8 mouse cellular contexts compared by ENCODE assay signal in the genomic region with DNA sequence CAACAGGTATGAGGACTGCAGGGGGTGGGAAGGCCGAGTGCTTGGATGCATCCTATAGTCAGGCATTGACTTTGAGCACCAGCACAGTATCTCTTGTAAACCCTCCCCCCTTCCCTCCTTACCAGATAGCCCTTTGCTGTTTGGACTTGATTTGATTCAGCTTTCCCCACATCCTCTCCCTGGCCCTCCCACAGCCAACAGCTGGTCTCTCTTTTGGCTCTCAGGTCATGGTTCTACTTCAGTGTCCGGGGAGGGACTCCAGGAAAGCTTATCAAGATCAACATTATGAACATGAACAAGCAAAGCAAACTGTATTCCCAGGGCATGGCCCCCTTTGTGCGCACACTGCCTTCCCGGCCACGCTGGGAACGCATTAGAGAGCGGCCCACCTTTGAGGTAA. TPM values are rescaled to one million over a fixed set of nuclear protein-coding genes. Genes with fewer than 3 reads are reported as not detected.
DNase-seq lines count a peak whose midpoint lies in the region; ATAC-seq and TF ChIP-seq lines count a peak whose summit lies in the region.

No protein-coding gene starts in this region.

- peak overlapping the region in 1 of 2 experiments; percentile 96; a peak in 1 of 4 replicates for H3K27ac ChIP-seq in heart, embryonic 14.5 days (replicated peaks in 1 of 2; ENCODE audit: control insufficient read depth in 1 of 2, insufficient read depth in 1 of 2, low read depth in 2 of 2, low read length in 2 of 2)
- peak overlapping the region; percentile 98; the same call in 1 of the 2 replicates for H3K27ac ChIP-seq in hindbrain, embryonic 15.5 days (replicated peaks)
- H3K27ac ChIP-seq in midbrain, embryonic 12.5 days (replicated peaks) = no peak overlapping the region
- H3K27ac ChIP-seq in thymus, adult 2 months (ENCODE audit: control insufficient read depth, insufficient read depth, low read length) = no peak overlapping the region

- H3K4me2 ChIP-seq in heart, embryonic 14.5 days (ENCODE audit: low read length) = peak overlapping the region; percentile 78
- H3K4me2 ChIP-seq in hindbrain, embryonic 15.5 days = peak overlapping the region; percentile 65
- H3K4me2 ChIP-seq in midbrain, embryonic 12.5 days (replicated peaks) = peak overlapping the region; percentile 67

- no peak overlapping the region for H3K4me3 ChIP-seq in heart, embryonic 14.5 days (ENCODE audit: control insufficient read depth in 1 of 2, insufficient read depth in 1 of 2, low read depth in 1 of 2, low read length in 2 of 2)
- H3K4me3 ChIP-seq in G1E (ENCODE audit: low read depth, low read length) = peak overlapping the region; percentile 31; the same call in 1 of the 2 replicates
- H3K4me3 ChIP-seq in hindbrain, embryonic 15.5 days = peak overlapping the region; percentile 65
- peak overlapping the region; percentile 78; the same call in 1 of the 2 replicates for H3K4me3 ChIP-seq in midbrain, embryonic 12.5 days
- no peak overlapping the region for H3K4me3 ChIP-seq in thymus, adult 2 months (ENCODE audit: control insufficient read depth, insufficient read depth, low read length)

- no peak for ATAC-seq in heart, embryonic 14.5 days (ENCODE audit: insufficient number of reproducible peaks, insufficient read depth, low FRiP score, low read depth)
- ATAC-seq in G1E (ENCODE audit: extremely low read depth, insufficient number of reproducible peaks, low FRiP score, poor library complexity, severe bottlenecking) = no peak
- no peak for ATAC-seq in hindbrain, embryonic 15.5 days (ENCODE audit: low FRiP score, low read depth)
- no peak for ATAC-seq in midbrain, embryonic 12.5 days (ENCODE audit: low FRiP score, low read depth)

- TF ChIP-seq CTCF in G1E (IDR thresholded peaks at IDR 0.05; ENCODE audit: low read depth, low read length) = no peak
- TF ChIP-seq CTCF in thymus, adult 2 months (IDR thresholded peaks at IDR 0.05; ENCODE audit: borderline replicate concordance, control insufficient read depth, extremely low read depth, insufficient read depth, low read length, poor library complexity) = no peak

- intact Hi-C loops in heart, postnatal 36 days (cut with DNase I) = no loop called here
- intact Hi-C loops in left cerebral cortex, postnatal 25 days (cut with DNase I) = no loop called here

- TF ChIP-seq POLR2A in thymus, adult 2 months (IDR thresholded peaks at IDR 0.05; ENCODE audit: control insufficient read depth, extremely low read depth, insufficient read depth, low read length, poor library complexity) = no peak

- peaks cover 8 to 13% of the 10 kb centered on the region in 2 experiments for H3K4me1 ChIP-seq in heart, embryonic 14.5 days (ENCODE audit: control insufficient read depth in 2 of 2, insufficient read depth in 2 of 2, low read length in 2 of 2)
- peaks cover 50% of the 10 kb centered on the region for H3K4me1 ChIP-seq in G1E (ENCODE audit: insufficient read depth, low read depth, low read length)
- H3K4me1 ChIP-seq in hindbrain, embryonic 15.5 days (replicated peaks) = peaks cover 22% of the 10 kb centered on the region
- H3K4me1 ChIP-seq in midbrain, embryonic 12.5 days = peaks cover 17% of the 10 kb centered on the region
- peaks cover 8% of the 10 kb centered on the region; the same call in 1 of the 2 replicates for H3K4me1 ChIP-seq in thymus, adult 2 months (replicated peaks; ENCODE audit: control insufficient read depth, insufficient read depth, low read length)

- H3K36me3 ChIP-seq in heart, embryonic 14.5 days (ENCODE audit: control insufficient read depth, insufficient read depth, low read length) = peaks cover 50% of the 10 kb centered on the region
- peaks cover 54% of the 10 kb centered on the region for H3K36me3 ChIP-seq in G1E (replicated peaks)
- H3K36me3 ChIP-seq in hindbrain, embryonic 15.5 days = peaks cover 45% of the 10 kb centered on the region
- peaks cover 50% of the 10 kb centered on the region for H3K36me3 ChIP-seq in midbrain, embryonic 12.5 days
- peaks cover 18% of the 10 kb centered on the region; the same call in 1 of the 2 replicates for H3K36me3 ChIP-seq in thymus, adult 2 months (ENCODE audit: control insufficient read depth, insufficient read depth, low read length)

- no peak for DNase-seq in heart, postnatal 36 days
- no peak for DNase-seq in G1E (ENCODE audit: low spot score)
- DNase-seq in embryo, embryonic 9.5 days (ENCODE audit: extremely low spot score) = no peak
- DNase-seq in left cerebral cortex, postnatal 25 days (ENCODE audit: low spot score in 2 of 2) = no peak
- no peak for DNase-seq in thymus, adult 2 months

- 0 out of 2 replicates have a peak overlapping the region, but pooled peaks have one; percentile 86 for H3K9ac ChIP-seq in heart, embryonic 14.5 days (ENCODE audit: low read length)
- H3K9ac ChIP-seq in hindbrain, embryonic 15.5 days = peak overlapping the region; percentile 84; the same call in 1 of the 2 replicates
- H3K9ac ChIP-seq in midbrain, embryonic 12.5 days (replicated peaks) = peak overlapping the region; percentile 92; the same call in 1 of the 2 replicates

- H3K27me3 ChIP-seq in heart, embryonic 14.5 days (ENCODE audit: control insufficient read depth, insufficient read depth, low read length) = no peaks in the 10 kb centered on the region
- no peaks in the 10 kb centered on the region for H3K27me3 ChIP-seq in G1E (ENCODE audit: insufficient read depth, low read length)
- H3K27me3 ChIP-seq in hindbrain, embryonic 15.5 days = no peaks in the 10 kb centered on the region
- no peaks in the 10 kb centered on the region for H3K27me3 ChIP-seq in midbrain, embryonic 12.5 days
- H3K27me3 ChIP-seq in thymus, adult 2 months (ENCODE audit: control insufficient read depth, insufficient read depth, low read length) = no peaks in the 10 kb centered on the region

- WGBS in heart, embryonic 14.5 days = 80% methylated on average over 7 of the region's 7 CpGs
- WGBS in hindbrain, embryonic 15.5 days = 86% methylated on average over 7 of the region's 7 CpGs
- 91% methylated on average over 7 of the region's 7 CpGs for WGBS in midbrain, embryonic 12.5 days
- 93% methylated on average over 7 of the region's 7 CpGs for WGBS in thymus, adult 2 months

- H3K9me3 ChIP-seq in heart, embryonic 14.5 days (ENCODE audit: control insufficient read depth, low read length) = no peaks in the 10 kb centered on the region
- no peaks in the 10 kb centered on the region for H3K9me3 ChIP-seq in G1E (replicated peaks)
- H3K9me3 ChIP-seq in hindbrain, embryonic 15.5 days = no peaks in the 10 kb centered on the region
- no peaks in the 10 kb centered on the region for H3K9me3 ChIP-seq in midbrain, embryonic 12.5 days

RNA-seq across cellular contexts. Expression of gene Agbl5, which starts 1.9 kb away (rescaled TPM):
- 10.5 and 10.8 TPM in 2 replicates for polyA plus RNA-seq in heart, embryonic 14.5 days (2014; fragmentation: Nextera tagmentation; extraction: Ambion mirVana)
- total RNA-seq in heart, postnatal 36 days (2021) = 1 to 10 TPM; 4.1 to 7.1 TPM
- total RNA-seq in G1E (2014; fragmentation: Nextera tagmentation) (31.2 and 48.5 TPM in 2 replicates), G1E (2017) (9.9 and 13.0 TPM in 2 replicates)
- 65.8 and 85.9 TPM in 2 replicates for polyA plus RNA-seq in G1E (2012)
- polyA plus RNA-seq in hindbrain, embryonic 15.5 days (2015; fragmentation: Nextera tagmentation; extraction: Ambion mirVana) = 20.6 and 25.7 TPM in 2 replicates
- 30.6 and 32.1 TPM in 2 replicates for polyA plus RNA-seq in midbrain, embryonic 12.5 days (2016; fragmentation: Nextera tagmentation; extraction: Ambion mirVana)
- 10 to 100 TPM; 14.3 to 17.8 TPM for total RNA-seq in left cerebral cortex, postnatal 25 days (2021)
- polyA plus RNA-seq in thymus, adult 2 months (2012; rRNA removed) = 40.7 and 53.0 TPM in 2 replicates

RNA-seq across cellular contexts. Expression of gene Ost4, which starts 17.2 kb away (rescaled TPM):
- polyA plus RNA-seq in heart, embryonic 14.5 days (2014; fragmentation: Nextera tagmentation; extraction: Ambion mirVana) = 437 and 480 TPM in 2 replicates
- total RNA-seq in heart, postnatal 36 days (2021) = 100 to 1,000 TPM; 143 to 152 TPM
- 309 and 472 TPM in 2 replicates for total RNA-seq in G1E (2014; fragmentation: Nextera tagmentation)
- 346 and 348 TPM in 2 replicates for total RNA-seq in G1E (2017)
- polyA plus RNA-seq in G1E (2012) = 70.6 and 80.1 TPM in 2 replicates
- polyA plus RNA-seq in hindbrain, embryonic 15.5 days (2015; fragmentation: Nextera tagmentation; extraction: Ambion mirVana) = 242 and 266 TPM in 2 replicates
- 298 and 304 TPM in 2 replicates for polyA plus RNA-seq in midbrain, embryonic 12.5 days (2016; fragmentation: Nextera tagmentation; extraction: Ambion mirVana)
- total RNA-seq in left cerebral cortex, postnatal 25 days (2021) = 100 to 1,000 TPM in 1 of 2 experiments, 10 to 100 TPM in 1; 98.1 to 103 TPM
- 192 and 239 TPM in 2 replicates for polyA plus RNA-seq in thymus, adult 2 months (2012; rRNA removed)

RNA-seq across cellular contexts. Expression of gene Tmem214, which starts 22.6 kb away (rescaled TPM):
- polyA plus RNA-seq in heart, embryonic 14.5 days (2014; fragmentation: Nextera tagmentation; extraction: Ambion mirVana) = 43.7 and 48.6 TPM in 2 replicates
- 10 to 100 TPM; 37.7 to 40.2 TPM for total RNA-seq in heart, postnatal 36 days (2021)
- total RNA-seq in G1E (2014; fragmentation: Nextera tagmentation) = 17.9 and 36.0 TPM in 2 replicates
- total RNA-seq in G1E (2017) = 19.2 and 19.6 TPM in 2 replicates
- 21.5 and 26.7 TPM in 2 replicates for polyA plus RNA-seq in G1E (2012)
- polyA plus RNA-seq in hindbrain, embryonic 15.5 days (2015; fragmentation: Nextera tagmentation; extraction: Ambion mirVana) = 65.3 and 67.7 TPM in 2 replicates
- polyA plus RNA-seq in midbrain, embryonic 12.5 days (2016; fragmentation: Nextera tagmentation; extraction: Ambion mirVana) = 58.4 and 65.5 TPM in 2 replicates
- 10 to 100 TPM; 65.5 to 71.3 TPM for total RNA-seq in left cerebral cortex, postnatal 25 days (2021)
- 101 and 106 TPM in 2 replicates for polyA plus RNA-seq in thymus, adult 2 months (2012; rRNA removed)

RNA-seq across cellular contexts. Expression of gene Emilin1, which starts 22.8 kb away (rescaled TPM):
- polyA plus RNA-seq in heart, embryonic 14.5 days (2014; fragmentation: Nextera tagmentation; extraction: Ambion mirVana) = 91.8 and 108 TPM in 2 replicates
- total RNA-seq in heart, postnatal 36 days (2021) = 10 to 100 TPM; 22.0 to 23.7 TPM
- 0.38 TPM in 1 of 2 replicates, not detected in the other for total RNA-seq in G1E (2014; fragmentation: Nextera tagmentation)
- total RNA-seq in G1E (2017) = 1.0 and 2.6 TPM in 2 replicates
- polyA plus RNA-seq in G1E (2012) = 1.2 and 1.3 TPM in 2 replicates
- polyA plus RNA-seq in hindbrain, embryonic 15.5 days (2015; fragmentation: Nextera tagmentation; extraction: Ambion mirVana) = 17.0 and 17.5 TPM in 2 replicates
- polyA plus RNA-seq in midbrain, embryonic 12.5 days (2016; fragmentation: Nextera tagmentation; extraction: Ambion mirVana) = 49.8 and 79.9 TPM in 2 replicates
- total RNA-seq in left cerebral cortex, postnatal 25 days (2021) = 1 to 10 TPM; 2.1 to 2.3 TPM
- polyA plus RNA-seq in thymus, adult 2 months (2012; rRNA removed) = 44.6 and 57.5 TPM in 2 replicates

RNA-seq across cellular contexts. Expression of gene Khk, which starts 30.9 kb away (rescaled TPM):
- polyA plus RNA-seq in heart, embryonic 14.5 days (2014; fragmentation: Nextera tagmentation; extraction: Ambion mirVana) = 9.7 and 12.1 TPM in 2 replicates
- 10 to 100 TPM; 19.9 to 26.6 TPM for total RNA-seq in heart, postnatal 36 days (2021)
- 22.7 and 29.8 TPM in 2 replicates for total RNA-seq in G1E (2014; fragmentation: Nextera tagmentation)
- 43.4 TPM in 2 replicates for total RNA-seq in G1E (2017)
- polyA plus RNA-seq in G1E (2012) = 17.3 and 20.2 TPM in 2 replicates
- polyA plus RNA-seq in hindbrain, embryonic 15.5 days (2015; fragmentation: Nextera tagmentation; extraction: Ambion mirVana) = 9.9 and 10.7 TPM in 2 replicates
- 5.6 TPM in 2 replicates for polyA plus RNA-seq in midbrain, embryonic 12.5 days (2016; fragmentation: Nextera tagmentation; extraction: Ambion mirVana)
- total RNA-seq in left cerebral cortex, postnatal 25 days (2021) = 10 to 100 TPM; 15.1 to 15.9 TPM
- 28.3 and 32.0 TPM in 2 replicates for polyA plus RNA-seq in thymus, adult 2 months (2012; rRNA removed)

Comparison
In these comparisons a context has a peak if more than half of its experiments do, and no peak if none do; other contexts are left out.
1. H3K4me3 ChIP-seq: peak in G1E (single experiment), hindbrain, embryonic 15.5 days (single experiment) and midbrain, embryonic 12.5 days (single experiment); none in heart, embryonic 14.5 days (0 of 2) and thymus, adult 2 months (single experiment).
2. Peak in every context shown above with its lines, with median percentiles within 50 percentile points of each other: H3K4me2 ChIP-seq and H3K9ac ChIP-seq.